Mouse (Mus musculus): ENCODE results near the gene Megf6.

Megf6 gene

DNA sequence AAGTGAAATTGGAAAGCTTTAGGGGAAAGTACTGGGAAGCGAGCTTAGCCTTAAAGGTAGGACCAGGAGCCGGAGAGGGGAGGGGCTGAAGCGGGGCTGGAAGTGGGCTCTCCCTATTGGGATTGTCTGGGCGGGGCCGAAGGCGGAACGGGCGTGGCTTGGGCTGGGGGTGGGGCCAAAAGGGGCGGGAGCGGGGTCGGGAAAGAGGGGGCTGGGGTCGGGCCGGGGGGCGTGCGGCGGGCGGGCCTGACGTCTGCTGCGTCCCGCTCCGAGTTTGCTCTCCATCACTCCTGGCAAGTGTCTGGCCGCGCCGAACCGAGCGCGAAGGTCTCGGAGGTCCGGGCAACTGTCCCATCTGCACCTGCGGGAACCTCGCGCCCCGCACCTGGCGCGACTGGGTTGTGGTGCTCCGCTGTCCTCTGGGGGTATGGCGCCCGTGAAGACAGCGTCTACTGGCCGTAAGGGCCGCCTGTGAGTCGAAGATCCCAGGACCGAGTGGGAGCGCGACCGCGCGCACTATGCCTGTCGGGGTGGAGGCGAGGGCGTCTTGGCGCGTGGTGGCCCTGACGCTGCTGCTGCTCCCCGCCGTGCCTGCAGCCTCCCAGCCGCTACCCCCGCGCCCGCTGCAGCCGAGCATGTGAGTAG lies at the start of gene Megf6:
TSS of gene Megf6 (plus strand) at position 225 of the 645 bp plus-strand sequence.
- no peak for DNase-seq

GRCm38 (mm10) chr4:154121800-154122199 lies 48.7 kb upstream of the Megf6 start:
- no peak for DNase-seq

- no peak for DNase-seq
Observed at GRCm38 (mm10) chr4:154122374-154122773, 48.2 kb upstream of the Megf6 start.

DNA sequence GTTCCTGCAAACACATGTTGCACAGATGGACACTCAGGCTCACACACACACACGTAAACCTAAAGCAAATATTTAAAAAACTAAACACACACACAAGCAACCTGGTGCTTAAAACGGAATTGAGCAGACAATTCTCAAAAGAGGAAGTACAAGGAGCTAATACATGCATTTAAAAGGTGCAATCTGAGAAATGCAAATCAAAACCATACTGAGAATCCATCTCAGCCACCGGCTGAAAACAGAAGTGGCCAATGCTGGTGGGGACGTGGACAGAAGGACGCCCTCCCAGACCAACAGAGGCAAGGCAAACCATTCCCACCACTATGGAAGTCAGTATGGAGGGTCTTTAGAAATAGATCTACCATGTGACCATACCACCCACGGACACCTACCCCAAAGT lies 47.0 kb upstream of the Megf6 start:
- no peak for DNase-seq

GRCm38 (mm10) chr4:154125202-154125601 lies 45.3 kb upstream of the Megf6 start:
- no peak for DNase-seq

DNA sequence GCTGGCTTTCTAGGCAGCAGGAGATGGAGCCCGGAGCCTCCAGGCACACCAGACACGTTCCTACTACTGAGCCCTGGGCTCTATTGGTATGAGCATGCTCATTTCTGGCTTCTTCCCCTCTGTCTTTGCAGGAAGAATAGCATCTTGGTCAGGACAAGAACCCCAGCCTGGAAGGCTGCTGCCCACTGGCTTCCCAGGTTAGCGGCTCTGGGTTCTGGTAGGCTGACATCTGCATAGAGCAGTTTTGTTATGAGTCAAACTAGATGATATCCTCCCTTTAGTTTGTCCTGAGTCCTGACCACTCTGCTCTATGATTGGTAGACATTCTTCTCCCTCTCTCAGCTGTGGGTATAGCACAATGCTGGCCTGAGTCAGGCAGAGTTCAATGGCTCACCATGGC lies 43.3 kb upstream of the Megf6 start:
- DNase-seq: no peak

DNA sequence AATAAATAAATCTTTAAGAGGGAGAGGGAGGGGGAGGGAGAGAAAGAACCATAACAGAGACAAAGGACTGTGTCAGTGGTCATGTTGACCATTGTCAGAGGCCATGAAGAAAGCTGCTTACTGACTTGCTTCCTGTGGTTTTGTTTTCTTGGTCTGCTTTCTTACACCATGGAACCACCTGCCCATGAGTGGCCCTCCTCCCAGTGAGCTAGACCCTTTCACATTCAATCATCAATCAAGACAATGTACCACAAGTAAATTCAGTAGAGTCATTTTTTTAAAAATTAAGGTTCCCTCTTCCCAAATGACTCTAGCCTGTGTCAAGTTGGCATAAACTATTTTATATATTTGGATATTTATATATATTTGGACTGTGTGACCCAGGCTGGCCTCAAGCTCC lies 40.6 kb upstream of the Megf6 start:
- DNase-seq: no peak

GRCm38 (mm10) chr4:154131894-154132293 lies 38.6 kb upstream of the Megf6 start:
- no peak for DNase-seq

DNA sequence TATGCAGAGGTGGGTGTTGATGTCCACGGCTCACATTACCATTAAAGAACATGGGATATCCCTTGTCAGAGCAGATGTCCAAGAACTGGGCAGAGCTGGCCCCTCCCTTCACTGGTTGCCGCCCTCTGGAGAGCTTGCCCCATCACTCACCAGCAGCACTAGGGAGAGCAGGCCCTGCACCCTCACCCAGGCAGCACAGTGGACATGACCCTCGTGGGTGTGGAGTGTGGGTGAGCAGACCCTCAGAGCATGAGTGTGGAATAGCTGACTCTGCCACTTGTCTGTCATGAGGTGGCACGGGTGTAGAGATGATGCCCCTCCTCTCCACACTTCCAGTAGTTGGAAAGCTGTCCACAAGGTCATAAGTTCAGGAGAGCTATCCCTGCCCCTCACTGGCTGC lies 35.7 kb upstream of the Megf6 start:
- no peak for DNase-seq

GRCm38 (mm10) chr4:154137139-154137538 lies 33.4 kb upstream of the Megf6 start:
- no peak for DNase-seq

DNA sequence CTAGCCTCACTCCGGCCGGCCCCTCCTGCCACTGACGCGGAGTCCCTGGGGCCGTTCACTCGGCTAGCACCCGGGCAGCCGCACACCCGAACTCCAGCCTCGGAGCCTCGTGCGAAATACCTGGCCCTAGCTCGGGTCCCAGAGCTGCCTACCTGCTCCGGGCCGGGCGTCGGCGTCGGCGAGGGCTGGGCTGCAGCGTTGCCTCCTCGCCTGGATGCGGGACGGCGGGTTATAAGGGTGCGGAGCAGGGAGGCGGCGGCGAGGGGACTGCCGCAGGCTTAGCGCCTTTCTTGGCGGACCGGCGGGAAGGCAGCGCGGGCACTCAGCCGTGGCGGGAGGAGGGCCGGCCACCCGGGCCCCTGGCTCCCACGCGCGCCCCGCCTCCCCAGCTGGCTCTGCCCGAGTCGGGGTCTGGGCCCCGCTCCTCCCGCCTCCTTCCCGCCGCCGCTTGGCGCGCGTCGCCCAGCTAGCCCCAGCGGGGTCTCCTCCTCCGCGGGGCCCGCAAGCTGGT lies 30.8 kb upstream of the Megf6 start:
- DNase-seq: peak; percentile 49

GRCm38 (mm10) chr4:154140182-154140212 lies 30.5 kb upstream of the Megf6 start, which contains the start of gene Trp73:
Gene Trp73, minus strand, starts transcription at chr4:154140208.
- no peak for DNase-seq

- DNase-seq: peak; percentile 45
Observed at GRCm38 (mm10) chr4:154140213-154141008, 30.1 kb upstream of the Megf6 start.

- DNase-seq: no peak
Observed at GRCm38 (mm10) chr4:154141009-154141867, 29.3 kb upstream of the Megf6 start.

DNA sequence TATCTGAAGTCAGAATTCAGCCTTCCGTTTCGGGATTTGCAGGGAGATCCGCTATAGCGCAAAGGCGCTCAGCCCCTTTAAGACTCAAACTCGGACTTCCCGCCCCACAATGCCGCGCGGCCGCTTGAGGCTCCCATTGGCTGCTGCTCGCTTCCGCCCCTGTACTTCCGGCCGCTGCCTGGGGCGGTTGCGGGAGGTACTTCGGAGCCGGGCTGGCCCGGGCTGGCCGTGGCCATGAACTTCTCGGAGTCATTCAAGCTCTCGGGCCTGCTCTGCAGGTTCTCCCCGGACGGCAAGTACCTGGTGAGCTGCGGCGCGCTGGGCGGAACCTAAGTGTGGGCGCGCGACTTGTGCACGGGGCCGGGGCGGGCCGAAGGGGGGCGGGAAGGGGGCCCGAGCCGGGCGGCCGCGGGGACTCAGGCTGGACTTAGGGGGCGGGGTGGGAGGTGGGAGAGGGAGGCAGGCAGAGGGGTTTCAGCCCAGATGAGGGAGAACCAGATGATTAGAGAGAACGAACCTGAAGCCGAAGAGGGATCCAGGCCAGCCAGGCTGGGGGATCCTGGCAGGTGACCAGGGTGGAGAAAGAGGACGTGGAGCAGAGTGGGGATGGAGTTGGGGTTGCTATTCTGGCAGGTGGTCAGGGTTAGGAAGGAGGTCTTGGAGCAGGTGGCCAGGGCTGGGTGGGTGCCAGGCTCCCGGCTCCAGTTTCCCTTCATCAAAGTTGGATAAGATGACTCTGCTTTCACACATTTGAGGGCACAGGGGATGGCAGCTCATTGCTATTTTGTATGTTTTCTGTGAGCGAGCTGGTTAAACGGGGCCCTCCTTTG lies 28.1 kb upstream of the Megf6 start, which contains the start of gene Wrap73:
TSS of gene Wrap73 (plus strand) at position 162 of the 830 bp plus-strand sequence.
- DNase-seq: peak; percentile 88

DNA sequence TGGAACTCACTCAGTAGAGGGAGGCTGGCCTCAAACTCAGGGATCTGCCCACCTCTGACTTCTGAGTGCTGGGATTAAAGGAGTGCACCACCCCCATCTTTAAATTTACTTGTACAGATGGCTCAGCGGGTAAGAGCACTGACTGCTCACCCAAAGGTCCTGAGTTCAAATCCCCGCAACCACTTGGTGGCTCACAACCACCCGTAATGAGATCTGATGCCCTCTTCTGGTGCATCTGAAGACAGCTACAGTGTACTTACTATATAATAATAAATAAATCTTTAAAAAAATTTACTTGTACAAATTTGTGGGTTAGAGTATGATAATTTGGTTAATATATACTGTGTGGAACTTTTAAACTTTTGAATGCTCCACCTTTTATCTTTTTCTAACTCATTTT lies 25.8 kb upstream of the Megf6 start:
- no peak for DNase-seq

- DNase-seq: peak; percentile 60
Observed at GRCm38 (mm10) chr4:154146342-154146741, 24.2 kb upstream of the Megf6 start.

GRCm38 (mm10) chr4:154154104-154154503 lies 16.4 kb upstream of the Megf6 start:
- no peak for DNase-seq

DNA sequence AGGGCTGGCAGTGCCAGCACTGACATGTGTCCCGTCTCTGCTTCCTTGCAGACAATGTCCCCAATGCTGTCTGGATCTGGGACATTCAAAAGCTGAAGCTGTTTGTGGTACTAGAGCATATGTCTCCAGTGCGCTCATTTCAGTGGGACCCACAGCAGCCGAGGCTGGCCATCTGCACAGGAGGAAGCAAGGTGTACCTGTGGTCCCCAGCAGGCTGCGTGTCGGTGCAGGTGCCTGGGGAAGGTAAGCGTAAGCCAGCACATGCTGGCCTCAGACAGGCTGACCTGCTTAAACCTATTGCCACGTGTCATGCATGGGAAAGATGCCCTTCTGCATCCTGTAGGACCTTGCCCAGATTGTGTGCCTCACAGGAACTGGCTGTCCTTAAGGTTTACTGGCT lies 14.5 kb upstream of the Megf6 start:
- DNase-seq: no peak

GRCm38 (mm10) chr4:154157970-154158662 lies 12.4 kb upstream of the Megf6 start:
- no peak for DNase-seq

DNA sequence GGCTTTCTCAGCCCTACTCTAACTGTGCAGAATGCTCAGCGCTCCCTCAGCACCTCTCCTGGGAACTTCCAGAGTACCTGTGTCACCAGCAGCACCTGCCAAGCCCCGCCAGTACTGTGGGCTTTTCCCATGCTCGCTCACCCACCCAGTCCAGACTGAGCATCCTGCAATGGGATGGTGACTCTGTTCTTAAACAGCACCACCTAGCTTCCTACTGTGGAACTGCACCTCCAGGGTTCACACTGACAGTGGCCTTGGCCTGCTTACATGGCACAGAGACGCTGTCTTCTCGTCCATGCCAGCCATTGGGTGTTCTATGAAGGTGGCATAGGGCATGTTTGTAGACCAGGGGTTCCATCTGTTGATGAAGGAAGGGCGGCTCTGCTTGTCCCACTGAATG lies 11.5 kb upstream of the Megf6 start:
- peak; percentile 88 for DNase-seq

GRCm38 (mm10) chr4:154159961-154160537 lies 10.5 kb upstream of the Megf6 start:
- no peak for DNase-seq

Data from cerebellum, adult 8-10 months (tissue).